Mouse (Mus musculus): ENCODE data around the gene Myo19. TPM values are rescaled to one million over a fixed set of nuclear protein-coding genes. Genes with fewer than 3 reads are reported as not detected.
"Not testable (repeated sequence)": the region's sequence is repeated elsewhere in the genome, so short reads cannot be mapped to it uniquely, and the experiment has no call there.

The Myo19 gene
- total RNA-seq (2021): 10 to 100 TPM; 12.0 to 14.0 TPM
- long read RNA-seq, partial matches to known transcripts: 2 of 5 reads
- long read RNA-seq, other reads (novel, unspliced or antisense): 3 of 5 reads

- peak; percentile 74 to 83 for DNase-seq (ENCODE audit: low spot score in 2 of 2)
These were observed at the start of gene Myo19, which contains the start of gene Pigw for GRCm38 (mm10) chr11:84879772-84880464. Myo19 (plus strand) TSS chr11:84880148. Pigw (minus strand) TSS chr11:84880285.

DNA sequence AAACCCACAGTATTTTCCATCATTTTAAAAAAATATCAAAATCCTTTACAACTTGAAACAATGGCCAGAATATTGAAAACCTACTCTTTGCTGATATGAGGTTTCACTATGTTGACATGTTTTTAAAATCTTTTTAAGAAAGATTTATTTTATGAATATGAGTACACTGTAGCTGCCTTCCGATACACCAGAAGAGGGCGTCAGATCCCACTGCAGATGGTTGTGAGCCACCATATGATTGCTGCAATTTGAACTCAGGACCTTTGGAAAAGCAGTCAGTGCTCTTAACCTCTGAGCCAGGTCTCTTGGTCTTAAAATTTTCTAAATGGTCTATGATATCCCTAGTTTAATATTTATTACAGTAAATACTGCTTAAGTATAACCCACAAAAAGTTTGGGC is 40.6 kb upstream of the Myo19 start:
- DNase-seq (ENCODE audit: low spot score in 2 of 2): no peak

DNA sequence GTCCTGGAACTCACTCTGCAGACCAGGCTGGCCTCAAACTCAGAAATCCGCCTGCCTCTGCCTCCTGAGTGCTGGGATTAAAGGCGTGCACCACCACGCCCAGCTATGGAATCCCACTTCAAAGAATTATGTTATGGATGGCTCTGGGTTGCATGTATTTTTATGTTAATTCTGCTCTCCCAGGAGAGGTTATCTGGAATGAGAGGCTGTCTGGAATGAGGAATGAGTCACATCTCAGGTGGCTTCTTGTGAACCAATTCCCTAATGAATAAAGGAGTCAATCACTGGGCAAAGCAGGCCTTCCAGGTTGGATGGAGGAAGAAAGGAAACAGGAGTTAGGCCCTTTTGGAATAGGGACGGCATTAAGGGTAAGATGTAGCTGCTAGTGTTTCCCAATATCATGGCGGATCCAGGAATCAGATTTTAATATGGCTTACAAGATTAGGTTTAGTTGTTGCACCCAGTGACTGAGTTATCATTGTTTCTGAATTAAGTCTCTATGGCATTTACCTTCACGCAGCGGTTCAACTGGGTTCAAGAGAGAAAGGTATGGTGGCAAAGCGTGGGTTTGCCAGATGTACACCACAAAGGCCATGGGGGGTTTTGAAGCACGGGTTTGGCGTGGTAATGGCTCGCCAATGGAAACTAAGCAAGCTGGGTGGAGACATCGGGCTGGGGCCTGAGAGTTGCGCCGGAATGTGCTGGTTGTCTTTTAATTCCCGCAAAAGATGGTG is 33.0 kb upstream of the Myo19 start:
- no peak for DNase-seq (ENCODE audit: low spot score in 2 of 2)

- no peak for DNase-seq (ENCODE audit: low spot score in 2 of 2)
These were observed 32.4 kb upstream of the Myo19 start for GRCm38 (mm10) chr11:84847475-84848090.

DNA sequence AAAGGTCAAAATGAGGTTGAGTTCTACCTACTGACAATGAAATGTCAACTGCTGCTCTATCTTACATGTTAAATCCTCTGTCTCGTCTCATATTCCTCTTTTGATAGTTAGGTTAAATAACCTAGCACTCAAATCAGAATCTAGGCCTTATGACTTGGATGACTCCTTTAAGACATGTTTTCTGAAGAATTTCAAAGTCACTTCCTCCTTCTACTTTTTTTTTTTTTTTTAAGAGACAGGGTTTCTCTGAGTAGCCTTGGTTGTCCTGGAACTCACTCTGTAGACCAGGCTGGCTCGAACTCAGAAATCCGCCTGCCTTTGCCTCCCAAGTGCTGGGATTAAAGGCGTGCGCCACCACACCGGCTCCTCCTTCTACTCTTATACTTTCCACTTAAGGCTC is 24.7 kb upstream of the Myo19 start:
- DNase-seq (ENCODE audit: low spot score in 2 of 2): no peak

DNA sequence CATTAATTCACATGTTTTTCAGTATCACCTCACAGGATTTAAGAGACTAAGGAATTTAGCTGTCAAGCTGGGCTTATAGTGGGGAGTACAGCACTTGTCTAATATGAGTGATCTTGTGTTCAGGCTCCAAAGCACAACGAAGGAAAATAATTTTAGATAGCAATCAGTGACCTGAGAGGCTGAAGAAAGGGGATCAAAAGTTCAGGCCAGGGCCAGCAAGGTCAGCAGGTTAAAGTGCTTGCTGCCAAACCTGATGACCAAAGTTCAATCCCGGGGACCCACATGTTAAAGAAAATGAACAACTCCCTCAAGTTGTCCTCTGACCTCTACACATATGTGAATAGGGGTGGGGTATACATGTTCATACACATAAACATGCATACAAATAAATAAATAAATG is 14.7 kb upstream of the Myo19 start:
- no peak for DNase-seq (ENCODE audit: low spot score in 2 of 2)

- no peak for DNase-seq (ENCODE audit: low spot score in 2 of 2)
These were observed 12.4 kb upstream of the Myo19 start for GRCm38 (mm10) chr11:84867586-84867985.

DNA sequence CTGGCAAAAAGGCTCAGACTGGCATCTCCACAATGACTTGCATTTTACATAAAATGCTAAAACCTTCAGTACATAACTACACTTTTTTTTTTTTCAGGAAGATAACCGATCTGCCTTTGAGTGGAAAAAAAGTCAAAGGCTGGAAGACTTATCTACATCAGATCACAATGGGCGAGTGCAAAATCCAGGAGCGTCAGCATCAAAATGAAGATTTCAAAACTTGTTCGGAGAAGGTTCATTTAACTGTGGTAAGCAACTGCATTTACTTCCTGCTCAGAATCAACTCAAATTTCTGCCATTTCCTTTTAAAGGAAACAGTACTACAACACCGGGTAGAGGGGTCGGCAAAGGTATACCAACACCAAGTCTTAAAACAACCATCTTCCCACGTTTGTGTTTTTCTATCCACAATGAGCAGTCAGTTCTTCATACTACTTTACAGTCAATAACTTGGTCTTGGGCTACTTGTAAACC is 11.1 kb upstream of the Myo19 start:
- no peak for DNase-seq (ENCODE audit: low spot score in 2 of 2)

GRCm38 (mm10) chr11:84869537-84870232 is 10.3 kb upstream of the Myo19 start:
- DNase-seq (ENCODE audit: low spot score in 2 of 2): peak; percentile 92 to 95

DNA sequence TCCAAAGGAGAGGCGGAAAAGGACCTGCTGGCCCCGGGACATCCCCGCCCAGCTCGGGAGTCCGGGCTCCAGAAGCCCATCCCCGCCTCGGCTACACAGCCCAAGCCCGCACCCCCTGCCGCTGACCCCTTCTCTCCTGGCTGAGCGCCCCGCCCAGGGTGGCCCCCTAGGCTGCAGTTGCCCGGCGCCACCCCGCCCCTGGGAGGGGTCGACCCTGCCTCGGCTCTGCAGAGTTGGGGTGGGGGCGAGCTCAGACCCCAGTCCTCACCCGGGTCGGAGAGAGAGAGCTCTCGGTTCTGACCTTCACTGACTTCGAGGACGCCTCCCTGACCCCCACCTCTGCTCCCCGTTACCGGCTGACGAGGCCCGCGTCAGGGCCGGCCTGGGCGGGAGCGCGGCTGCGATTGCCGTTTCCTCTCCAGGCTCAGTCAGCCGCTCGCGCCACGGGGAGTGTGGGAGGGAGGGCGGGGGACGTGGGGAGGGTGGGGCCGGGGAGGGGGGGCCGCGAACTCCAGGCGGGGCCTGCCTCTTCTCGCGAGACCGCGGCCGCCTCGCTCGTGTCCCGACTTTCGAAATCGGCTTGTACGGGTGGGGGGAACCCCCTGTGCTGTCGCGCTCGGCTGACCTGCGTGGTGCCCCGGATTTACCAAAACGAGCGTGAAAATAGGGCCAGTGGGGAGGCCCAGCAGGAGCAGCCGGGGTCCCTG is 9.5 kb upstream of the Myo19 start, which contains the start of gene Ggnbp2:
Gene Ggnbp2, minus strand, starts transcription at position 481 of the 707 bp plus-strand sequence.
- peak; percentile 92 to 94 for DNase-seq (ENCODE audit: low spot score in 2 of 2)

GRCm38 (mm10) chr11:84871046-84871445 is 8.9 kb upstream of the Myo19 start:
- no peak for DNase-seq (ENCODE audit: low spot score in 2 of 2)

- no peak for DNase-seq (ENCODE audit: low spot score in 2 of 2)
These were observed 8.3 kb upstream of the Myo19 start for GRCm38 (mm10) chr11:84871548-84872069.

GRCm38 (mm10) chr11:84873042-84873833 is 6.7 kb upstream of the Myo19 start:
- DNase-seq (ENCODE audit: low spot score in 2 of 2): no peak

DNA sequence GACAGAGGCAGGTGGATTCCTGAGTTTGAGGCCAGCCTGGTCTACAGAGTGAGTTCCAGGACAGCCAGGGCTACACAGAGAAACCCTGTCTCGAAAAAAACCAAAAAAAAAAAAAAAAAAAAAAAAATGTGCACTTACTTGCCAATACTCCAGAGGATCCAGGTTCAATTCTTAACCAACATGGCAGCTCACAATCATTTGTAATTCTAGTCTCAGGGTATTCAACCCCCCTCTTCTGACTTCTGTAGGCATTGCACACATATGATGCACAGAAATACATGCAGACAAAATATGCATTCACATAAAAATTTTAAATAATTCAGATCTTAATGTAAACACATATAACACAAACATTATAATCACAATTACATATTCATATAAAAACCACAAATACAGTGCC is 3.9 kb upstream of the Myo19 start:
- not testable (repeated sequence) for DNase-seq (ENCODE audit: low spot score in 2 of 2)

DNA sequence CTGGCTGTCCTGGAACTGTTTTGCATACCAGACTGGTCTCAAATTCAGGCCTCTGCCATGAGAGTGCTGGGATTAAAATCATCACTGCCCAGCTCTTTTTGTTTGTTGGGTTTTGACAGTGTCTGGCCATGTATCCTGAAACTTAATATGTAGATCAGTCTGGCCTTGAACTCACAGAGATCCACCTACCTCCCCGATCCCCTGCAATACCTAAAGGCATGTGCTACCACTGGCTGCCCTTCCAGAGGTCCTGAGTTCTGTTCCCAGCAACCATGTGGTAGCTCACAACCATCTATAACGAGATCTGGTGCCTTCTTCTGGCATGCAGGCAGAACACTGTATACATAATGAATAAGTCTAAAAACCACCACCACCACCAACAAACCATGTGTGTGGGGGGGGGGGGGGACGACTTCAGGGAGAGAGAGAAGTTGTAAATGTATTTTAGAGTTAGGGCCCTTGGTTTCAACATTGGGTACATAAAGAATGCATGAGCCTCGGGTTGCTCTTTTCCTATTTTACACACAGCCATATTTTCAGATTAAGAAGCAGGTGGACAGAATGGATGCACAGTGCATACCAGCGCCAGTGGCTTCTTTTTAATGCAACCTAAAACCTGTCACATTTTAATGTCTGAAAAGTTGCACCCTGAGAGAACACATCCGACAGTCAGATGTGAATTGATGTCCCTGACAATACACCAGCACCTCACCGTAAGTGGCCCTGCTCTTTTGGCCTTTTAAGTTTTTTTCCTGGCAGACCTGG is 759 bp upstream of the Myo19 start:
- no peak for DNase-seq (ENCODE audit: low spot score in 2 of 2)

- peak in 1 of 2 experiments; percentile 59 for DNase-seq (ENCODE audit: low spot score in 2 of 2)
These were observed 565 bp downstream of the Myo19 start for GRCm38 (mm10) chr11:84880465-84880961.

DNA sequence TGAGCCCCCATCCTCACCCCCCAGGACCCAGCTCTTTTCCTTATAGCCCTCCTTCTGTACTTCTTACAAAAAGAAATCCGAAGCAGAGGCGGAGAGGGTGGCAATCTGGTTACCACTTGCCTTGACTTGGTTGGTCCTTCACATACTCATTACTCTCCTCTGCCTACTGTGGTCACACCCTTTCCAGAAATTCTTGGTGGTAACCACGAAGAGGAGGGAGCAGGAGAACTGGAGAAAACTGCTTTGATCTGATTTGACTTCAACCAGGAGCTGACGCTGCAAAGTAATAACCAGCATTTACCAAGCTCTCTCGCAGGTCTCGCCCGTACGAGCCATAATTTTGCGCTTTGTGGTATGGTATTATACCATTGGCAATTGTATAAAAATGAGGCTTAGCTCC is 1.0 kb downstream of the Myo19 start:
- DNase-seq (ENCODE audit: low spot score in 2 of 2): no peak

GRCm38 (mm10) chr11:84882346-84882745 is 2.4 kb downstream of the Myo19 start:
- no peak for DNase-seq (ENCODE audit: low spot score in 2 of 2)

DNA sequence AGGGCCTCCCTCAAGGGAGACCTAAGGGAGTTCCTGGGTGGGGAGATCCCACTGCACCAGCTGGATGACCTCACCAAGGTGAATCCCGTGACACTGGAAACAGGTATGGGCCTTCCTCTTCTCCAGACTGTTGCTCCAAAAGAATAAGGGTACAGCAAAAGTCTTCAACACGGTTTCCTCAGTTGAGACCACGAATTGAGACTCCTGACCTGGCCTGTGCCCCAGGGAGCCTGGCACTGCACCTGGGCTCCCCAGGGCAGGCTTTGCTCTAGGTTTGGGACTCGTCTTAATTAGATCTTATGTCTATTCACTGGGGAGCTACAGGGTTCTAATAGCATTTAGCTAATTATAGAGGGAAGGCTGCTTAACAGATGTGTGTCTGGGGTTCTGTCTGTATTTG is 5.3 kb downstream of the Myo19 start:
- DNase-seq (ENCODE audit: low spot score in 2 of 2): no peak
